Mouse (Mus musculus) kidney, postnatal 0 days (tissue): ENCODE data around the gene Fam169a. TPM values are rescaled to one million over a fixed set of nuclear protein-coding genes. Genes with fewer than 3 reads are reported as not detected.
A peak's percentile ranks its signal among the peaks of the same experiment; 100 is the strongest.

Experiments used
- ATAC-seq: fragments of 200-750 bp; cut with Nextera tagmentation; replicated peaks from 2 replicates; pipeline ENCODE4 v1.8.0; 2017; ENCODE audit warnings: low read depth, moderate number of reproducible peaks, moderate TSS enrichment, moderate library complexity; ENCODE audit not compliant: low FRiP score
- DNase-seq: peaks from one replicate; pipeline ENCODE4 v3.0.0-alpha.2; 2016; ENCODE audit warnings: low spot score
- H3K27ac ChIP-seq: fragments of 300-500 bp; sonication (generic); 2 replicates; pipeline ENCODE4 v1.5.1; 2014; ENCODE audit warnings: mild to moderate bottlenecking
- H3K27me3 ChIP-seq: fragments of 300-500 bp; sonication (generic); 2 replicates; pipeline ENCODE4 v1.6.1; 2014; ENCODE audit warnings: low read length, mixed read lengths; ENCODE audit not compliant: insufficient read depth
- H3K36me3 ChIP-seq: fragments of 300-500 bp; sonication (generic); 2 replicates; pipeline ENCODE4 v1.6.1; 2014; ENCODE audit warnings: low read length, mixed read lengths; ENCODE audit not compliant: insufficient read depth
- H3K4me1 ChIP-seq: fragments of 300-500 bp; sonication (generic); replicated peaks from 2 replicates; pipeline ENCODE4 v1.6.1; 2014; ENCODE audit warnings: antibody characterized with exemption, low read length, mixed read lengths; ENCODE audit not compliant: insufficient read depth
- H3K4me2 ChIP-seq: fragments of 300-500 bp; sonication (generic); 2 replicates; pipeline ENCODE4 v1.6.1; 2014; ENCODE audit warnings: mild to moderate bottlenecking, low read length, moderate library complexity, mixed read lengths
- H3K4me3 ChIP-seq: fragments of 300-500 bp; sonication (generic); replicated peaks from 2 replicates; pipeline ENCODE4 v1.5.1; 2014; ENCODE audit warnings: low read depth, low read length
- H3K9ac ChIP-seq: fragments of 300-500 bp; sonication (generic); 2 replicates; pipeline ENCODE4 v1.6.1; 2014; ENCODE audit warnings: low read depth, low read length
- H3K9me3 ChIP-seq: fragments of 300-500 bp; sonication (generic); replicated peaks from 2 replicates; pipeline ENCODE4 v1.6.1; 2016; ENCODE audit warnings: low read length, inconsistent platforms, mixed read lengths
- CTCF ChIP-seq: IDR thresholded peaks from 2 replicates; pipeline ENCODE4 v1.5.1; 2016; ENCODE audit warnings: antibody characterized with exemption, low read depth, mild to moderate bottlenecking, moderate library complexity
- WGBS: fragments of 180-500 bp; shearing (Covaris S2); extraction: QIAGEN DNeasy Blood & Tissue Kit; methylation state at CpG from one replicate; pipeline ENCODE4 v1.1.7; 2014; 5-methylcytosine and 5-hydroxymethylcytosine counted together
- polyA plus RNA-seq: library from polyadenylated mRNA; unstranded; fragments of >200 nt; fragmentation: Nextera tagmentation; extraction: Ambion mirVana; gene quantifications from 2 replicates; pipeline ENCODE4 v1.2.1, GENCODE M21; 2015

Gene Fam169a
- polyA plus RNA-seq, 1 experiment from 2014 or later = 1.8 TPM

GRCm38 (mm10) chr13:97052667-97053066 is 14.4 kb upstream of the Fam169a start:
- Histone ChIP-seq H3K9ac (no peak overlapping the region), H3K36me3 (no peaks in the 10 kb centered on the region), H3K4me3 (no peak overlapping the region), H3K27me3 (no peaks in the 10 kb centered on the region), H3K4me2 (no peak overlapping the region), H3K9me3 (no peaks in the 10 kb centered on the region), H3K4me1 (no peaks in the 10 kb centered on the region), H3K27ac (no peak overlapping the region)
- peak; percentile 90 for TF ChIP-seq CTCF
- DNase-seq = peak; percentile 80
- WGBS = 15% methylated on average over 11 of the region's 11 CpGs
- no peak for ATAC-seq

DNA sequence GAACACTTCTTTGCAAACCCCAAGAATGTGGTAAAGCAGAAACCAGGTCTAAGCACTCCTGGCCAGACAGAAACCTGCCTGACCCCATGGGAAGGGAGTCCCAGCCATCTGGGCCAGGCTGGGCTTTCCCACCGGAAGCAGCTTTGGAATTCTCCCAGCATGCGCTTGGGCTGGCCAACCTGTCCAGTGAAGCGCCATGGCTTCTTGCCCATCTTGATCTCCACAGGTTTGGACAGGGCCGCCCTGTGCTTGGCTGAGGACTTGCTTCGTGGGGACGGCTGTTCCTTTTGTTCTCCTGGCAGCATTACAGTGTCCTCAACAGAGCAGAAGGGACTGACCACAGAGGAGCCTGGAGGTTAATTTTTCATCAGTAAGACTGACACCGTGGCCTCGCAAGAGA is 13.2 kb upstream of the Fam169a start:
- no peaks in the 10 kb centered on the region for H3K27me3 ChIP-seq
- no peaks in the 10 kb centered on the region for H3K4me1 ChIP-seq
- ATAC-seq = no peak
- no peaks in the 10 kb centered on the region for H3K9me3 ChIP-seq
- no peak overlapping the region for H3K9ac ChIP-seq
- no peak for TF ChIP-seq CTCF
- H3K27ac ChIP-seq = no peak overlapping the region
- WGBS = 50% methylated on average over 8 of the region's 8 CpGs
- H3K4me3 ChIP-seq = no peak overlapping the region
- H3K4me2 ChIP-seq = no peak overlapping the region
- no peaks in the 10 kb centered on the region for H3K36me3 ChIP-seq
- no peak for DNase-seq

DNA sequence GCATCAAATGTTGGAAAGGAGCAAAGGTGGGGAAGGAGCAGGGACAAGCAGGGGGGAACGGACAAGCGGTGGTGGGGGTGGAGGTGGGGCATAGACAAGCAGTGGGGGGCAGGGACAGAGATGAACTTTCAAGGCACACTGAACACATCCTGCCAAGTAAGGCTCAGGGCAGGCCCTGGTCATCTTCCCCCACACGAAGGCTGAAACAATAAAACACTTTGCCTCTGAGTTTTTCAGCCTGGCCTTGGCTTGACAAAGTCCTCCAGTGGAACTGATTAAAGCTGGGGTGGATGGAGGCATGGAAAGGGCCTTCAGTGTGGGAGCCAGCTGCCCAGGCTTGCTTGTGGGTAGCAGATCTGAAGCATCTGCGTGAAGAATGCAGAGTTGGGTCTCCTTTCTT is 9.3 kb upstream of the Fam169a start:
- Histone ChIP-seq H3K9me3 (no peaks in the 10 kb centered on the region), H3K4me3 (no peak overlapping the region), H3K36me3 (no peaks in the 10 kb centered on the region), H3K27me3 (no peaks in the 10 kb centered on the region), H3K4me2 (no peak overlapping the region), H3K4me1 (no peaks in the 10 kb centered on the region), H3K27ac (no peak overlapping the region), H3K9ac (no peak overlapping the region)
- TF ChIP-seq CTCF = no peak
- WGBS = 25% methylated on average over 4 of the region's 4 CpGs
- DNase-seq = no peak
- ATAC-seq = no peak

DNA sequence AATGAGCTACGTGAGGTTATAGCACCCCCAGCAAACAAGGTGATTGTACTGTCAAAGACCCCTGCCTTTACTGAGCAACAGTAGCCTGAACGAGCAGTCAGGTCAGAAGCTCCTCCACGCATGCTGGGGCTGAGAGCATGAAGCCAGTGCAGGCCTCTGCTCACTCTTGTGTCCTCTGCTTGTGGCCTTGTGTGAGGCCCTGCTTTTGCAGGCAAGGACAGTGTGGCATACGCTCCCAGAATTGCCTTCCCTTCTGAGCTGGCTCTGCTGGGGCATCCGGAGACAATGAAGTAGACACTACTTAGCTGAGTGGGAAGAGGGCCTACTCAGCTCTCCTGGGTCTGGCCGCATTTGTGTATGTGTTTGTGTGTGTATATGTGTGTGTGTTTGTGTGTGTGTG is 7.3 kb upstream of the Fam169a start:
- Histone ChIP-seq H3K36me3 (no peaks in the 10 kb centered on the region), H3K27me3 (no peaks in the 10 kb centered on the region), H3K4me2 (no peak overlapping the region), H3K9me3 (no peaks in the 10 kb centered on the region), H3K4me3 (no peak overlapping the region), H3K4me1 (no peaks in the 10 kb centered on the region), H3K9ac (no peak overlapping the region), H3K27ac (no peak overlapping the region)
- 92% methylated on average over 6 of the region's 6 CpGs for WGBS
- ATAC-seq (no peak), DNase-seq (no peak)
- no peak for TF ChIP-seq CTCF

GRCm38 (mm10) chr13:97060331-97060730 is 6.8 kb upstream of the Fam169a start:
- ATAC-seq (no peak), DNase-seq (no peak)
- H3K27me3 ChIP-seq = no peaks in the 10 kb centered on the region
- no peak overlapping the region for H3K4me3 ChIP-seq
- no peaks in the 10 kb centered on the region for H3K9me3 ChIP-seq
- no peak for TF ChIP-seq CTCF
- WGBS = 59% methylated on average over 7 of the region's 8 CpGs
- no peak overlapping the region for H3K4me2 ChIP-seq
- no peaks in the 10 kb centered on the region for H3K36me3 ChIP-seq
- no peaks in the 10 kb centered on the region for H3K4me1 ChIP-seq
- H3K9ac ChIP-seq = no peak overlapping the region
- no peak overlapping the region for H3K27ac ChIP-seq

DNA sequence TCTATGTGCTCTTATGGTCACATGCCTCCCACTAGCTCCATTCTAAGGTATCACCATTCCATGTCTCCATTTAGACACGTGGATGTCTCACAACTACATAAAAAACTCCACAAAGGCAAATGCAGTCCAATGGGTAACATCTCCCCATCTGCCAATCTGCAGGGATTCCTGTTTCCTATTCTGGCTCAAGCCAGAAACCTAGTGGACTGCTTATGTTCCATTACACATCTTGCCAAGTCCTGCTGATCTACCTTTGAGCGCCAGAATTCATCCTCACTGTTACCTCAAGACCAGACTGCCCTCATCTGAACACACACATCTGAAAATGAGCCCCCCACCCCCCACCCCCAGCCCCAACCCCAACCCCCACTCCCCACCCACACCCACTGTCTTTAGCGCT is 4.9 kb upstream of the Fam169a start:
- TF ChIP-seq CTCF = no peak

DNA sequence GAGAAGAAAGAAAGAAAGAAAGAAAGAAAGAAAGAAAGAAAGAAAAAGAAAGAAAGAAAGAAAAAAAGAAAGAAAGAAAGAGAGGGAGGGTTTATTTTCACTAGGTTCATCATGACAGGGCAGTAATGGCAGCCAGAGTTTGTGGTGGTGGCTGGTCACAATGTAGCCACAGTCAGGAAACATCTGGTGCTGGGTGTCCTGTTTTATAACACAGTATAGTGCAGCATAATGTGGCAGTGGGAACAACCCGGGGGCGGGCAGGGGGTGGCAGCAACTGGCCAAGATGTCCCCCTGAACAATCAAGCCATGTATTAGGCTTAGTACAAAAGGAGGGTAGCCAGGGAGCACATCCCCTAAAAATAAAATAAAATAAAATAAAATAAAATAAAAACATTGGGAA is 3.7 kb upstream of the Fam169a start:
- WGBS = 81% methylated on average over 2 of the region's 2 CpGs
- Histone ChIP-seq H3K27me3 (no peaks in the 10 kb centered on the region), H3K27ac (no peak overlapping the region), H3K9me3 (no peaks in the 10 kb centered on the region), H3K4me3 (no peak overlapping the region), H3K4me1 (no peaks in the 10 kb centered on the region), H3K36me3 (no peaks in the 10 kb centered on the region), H3K9ac (no peak overlapping the region), H3K4me2 (no peak overlapping the region)
- DNase-seq = no peak
- no peak for TF ChIP-seq CTCF
- no peak for ATAC-seq

More for the DNA sequence above, 4.9 kb upstream of the Fam169a start:
- Histone ChIP-seq H3K36me3 (no peaks in the 10 kb centered on the region), H3K27ac (no peak overlapping the region), H3K27me3 (no peaks in the 10 kb centered on the region), H3K4me2 (no peak overlapping the region), H3K9ac (no peak overlapping the region), H3K9me3 (no peaks in the 10 kb centered on the region), H3K4me3 (no peak overlapping the region), H3K4me1 (no peaks in the 10 kb centered on the region)
- ATAC-seq = no peak
- DNase-seq = no peak
- 90% methylated on average over 3 of the region's 3 CpGs for WGBS
